Mouse (Mus musculus) erythroblast, embryonic 14.5 days (primary cell): ENCODE data around the gene Neurl2. TPM values are rescaled to one million over a fixed set of nuclear protein-coding genes. Genes with fewer than 3 reads are reported as not detected.

Experiments
- H3K27me3 ChIP-seq: 2 replicates; pipeline ENCODE4 v1.6.1; 2012; ENCODE audit warnings: inconsistent platforms; ENCODE audit not compliant: control insufficient read depth
- H3K36me3 ChIP-seq: 2 replicates; pipeline ENCODE4 v1.6.1; 2012; ENCODE audit warnings: mild to moderate bottlenecking, inconsistent platforms; ENCODE audit not compliant: control insufficient read depth
- H3K4me1 ChIP-seq: 2 replicates; pipeline ENCODE4 v1.6.1; 2012; ENCODE audit warnings: inconsistent platforms; ENCODE audit not compliant: control insufficient read depth
- H3K4me3 ChIP-seq: replicated peaks from 2 replicates; pipeline ENCODE3; 2012; ENCODE audit warnings: moderate library complexity, mild to moderate bottlenecking, inconsistent platforms
- H3K9me3 ChIP-seq: 2 replicates; pipeline ENCODE4 v1.6.1; 2012; ENCODE audit warnings: low read length, inconsistent platforms, mixed read lengths; ENCODE audit not compliant: control insufficient read depth
- GATA1 ChIP-seq: IDR thresholded peaks from 2 replicates; pipeline ENCODE4 v1.6.1; 2012; ENCODE audit warnings: low read length, inconsistent platforms, mixed read lengths
- TAL1 ChIP-seq: IDR thresholded peaks from 3 replicates; pipeline ENCODE4 v1.6.1; 2012; ENCODE audit warnings: low read length, inconsistent platforms, mixed read lengths
- polyA plus RNA-seq: library from polyadenylated mRNA; stranded (reverse); fragments of >175 nt; gene quantifications from 2 replicates; pipeline ENCODE4 v1.2.3, GENCODE M21; 2012

The Neurl2 gene
- polyA plus RNA-seq, 1 experiment = 0.10 TPM

DNA sequence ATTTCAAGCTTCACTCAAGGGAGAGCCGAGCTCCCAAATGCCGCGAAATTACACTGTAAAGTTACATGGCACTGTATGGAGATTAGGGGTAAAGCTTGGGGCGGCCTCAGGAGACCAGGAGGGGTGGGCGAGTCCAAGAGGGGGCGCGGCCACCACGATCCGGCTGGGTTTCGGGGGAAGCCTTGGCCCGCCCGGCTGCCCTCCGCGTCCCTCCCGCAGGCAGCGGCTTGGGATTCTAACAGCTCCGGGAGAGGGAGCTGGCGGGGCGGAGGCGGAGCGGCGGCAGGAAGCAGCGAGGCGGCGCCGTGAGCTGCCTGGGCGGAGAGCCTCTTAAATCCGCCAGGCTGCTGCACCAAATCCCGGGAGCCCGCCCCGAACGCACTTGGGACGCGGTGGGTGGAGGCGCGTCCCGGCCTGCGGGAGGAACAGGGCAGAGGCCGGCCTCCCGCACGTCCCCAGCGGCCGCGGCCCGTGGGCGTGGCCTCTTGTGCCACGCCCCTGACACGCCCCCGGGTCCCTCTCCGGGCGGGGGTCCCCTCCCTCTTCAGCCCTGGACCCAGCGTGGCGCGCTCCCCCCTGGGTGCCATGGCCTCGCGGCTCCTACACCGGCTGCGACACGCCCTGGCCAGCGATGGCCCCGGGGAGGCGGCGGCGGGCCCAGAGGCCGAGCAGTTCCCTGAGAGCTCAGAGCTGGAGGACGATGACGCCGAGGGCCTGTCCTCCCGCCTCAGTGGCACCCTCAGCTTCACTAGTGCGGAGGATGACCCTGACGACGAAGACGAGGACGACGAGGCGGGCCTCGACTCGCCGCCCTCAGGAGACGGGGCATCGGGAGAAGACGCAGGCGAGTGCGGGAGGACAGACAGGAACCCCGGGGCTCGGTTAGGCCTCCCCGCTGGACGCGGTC lies 47.5 kb downstream of the Neurl2 start, which contains the start of gene Snx21:
Gene Snx21, plus strand, starts transcription at position 343 of the 907 bp plus-strand sequence.
- TF ChIP-seq GATA1 (no peak), TAL1 (no peak)
- Histone ChIP-seq H3K9me3 (no peaks in the 10 kb centered on the region), H3K4me1 (peaks cover 62% of the 10 kb centered on the region), H3K4me3 (peak within 1 kb of the TSS; percentile 72), H3K36me3 (peaks cover 26% of the 10 kb centered on the region), H3K27me3 (peaks cover 60% of the 10 kb centered on the region)

DNA sequence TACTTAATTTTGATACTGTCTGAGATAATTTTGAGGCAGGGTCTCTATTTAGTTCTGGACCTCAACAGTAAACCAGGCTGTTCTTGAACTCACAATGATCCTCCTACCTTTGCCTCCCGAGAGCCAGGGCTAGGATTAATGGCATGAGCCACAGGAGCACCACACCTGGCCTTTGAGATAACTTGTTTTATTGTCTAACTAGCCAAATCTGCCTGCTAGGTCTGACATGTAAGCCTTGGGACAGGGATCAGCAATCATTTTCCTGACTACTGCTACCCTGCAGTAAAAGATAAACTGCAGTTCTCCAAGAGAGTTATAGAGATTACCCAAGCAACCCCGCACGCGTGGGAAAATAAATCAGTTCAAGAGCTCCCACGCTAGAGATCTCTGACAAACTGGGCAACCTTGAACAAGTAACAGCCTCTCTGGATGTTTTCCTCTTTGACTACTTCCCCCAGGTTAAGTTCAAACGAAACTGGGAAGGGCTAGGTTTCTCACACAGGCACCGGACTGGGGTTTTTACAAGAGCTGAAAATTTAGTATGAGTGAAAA lies 48.3 kb downstream of the Neurl2 start:
- Histone ChIP-seq H3K36me3 (peaks cover 18% of the 10 kb centered on the region), H3K27me3 (peaks cover 66% of the 10 kb centered on the region), H3K9me3 (no peaks in the 10 kb centered on the region), H3K4me1 (peaks cover 55% of the 10 kb centered on the region), H3K4me3 (peak overlapping the region; percentile 72)
- TF ChIP-seq GATA1 = no peak
- no peak for TF ChIP-seq TAL1

DNA sequence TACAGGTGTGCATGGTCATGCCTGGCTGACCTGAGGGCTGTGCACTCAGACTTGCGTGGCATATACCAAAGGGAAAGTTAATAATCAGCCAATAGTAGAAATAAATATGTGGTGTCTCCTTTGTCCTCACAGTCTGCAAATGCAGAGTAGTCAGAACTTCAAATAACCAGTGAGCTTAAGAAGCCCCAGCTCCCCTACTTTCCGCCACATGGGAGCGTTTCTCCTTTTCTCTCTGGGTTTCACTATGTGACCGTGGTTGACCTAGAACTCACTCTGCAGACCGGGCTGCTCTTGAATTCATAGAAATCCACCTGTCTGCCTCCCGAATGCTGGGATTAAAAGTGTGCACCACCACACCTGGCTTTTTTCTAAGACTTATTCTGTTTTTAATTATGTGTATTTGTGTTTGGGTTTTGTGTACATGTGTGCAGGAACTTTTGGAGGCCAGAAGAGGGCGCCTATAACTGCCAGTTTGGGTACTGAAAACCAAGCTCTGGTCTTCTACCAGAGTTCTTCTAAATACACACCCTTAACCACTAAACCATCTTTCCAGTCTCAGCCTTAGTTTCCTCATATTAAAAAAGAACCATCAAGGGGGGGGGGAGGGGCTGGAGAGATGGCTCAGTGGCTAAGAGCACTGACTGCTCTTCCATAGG lies 49.2 kb downstream of the Neurl2 start:
- H3K4me3 ChIP-seq = no peak overlapping the region
- H3K36me3 ChIP-seq = peaks cover 12% of the 10 kb centered on the region
- H3K9me3 ChIP-seq = no peaks in the 10 kb centered on the region
- TF ChIP-seq GATA1 (no peak), TAL1 (no peak)
- peaks cover 75% of the 10 kb centered on the region for H3K27me3 ChIP-seq
- peaks cover 54% of the 10 kb centered on the region for H3K4me1 ChIP-seq

GRCm38 (mm10) chr2:164781876-164782275 lies 51.4 kb downstream of the Neurl2 start:
- TF ChIP-seq GATA1 (no peak), TAL1 (no peak)
- peaks cover 93% of the 10 kb centered on the region for H3K27me3 ChIP-seq
- no peaks in the 10 kb centered on the region for H3K36me3 ChIP-seq
- H3K4me1 ChIP-seq = peaks cover 38% of the 10 kb centered on the region
- no peak overlapping the region for H3K4me3 ChIP-seq
- H3K9me3 ChIP-seq = peaks cover 4% of the 10 kb centered on the region; the same call in 1 of the 2 replicates

Other genes with a start within 250 kb of the Neurl2 start
- gene Wfdc6a, start 248.0 kb downstream of the Neurl2 start, polyA plus RNA-seq = not detected in 2 replicates
- gene Eppin, start 239.9 kb downstream of the Neurl2 start, polyA plus RNA-seq = not detected in 2 replicates
- not detected in 2 replicates for gene Wfdc6b, start 219.9 kb downstream of the Neurl2 start, polyA plus RNA-seq
- not detected in 2 replicates for gene Wfdc8, start 219.8 kb downstream of the Neurl2 start, polyA plus RNA-seq
- 0.05 TPM in 1 of 2 replicates, not detected in the other for gene Wfdc16, start 194.7 kb downstream of the Neurl2 start, polyA plus RNA-seq
- gene Wfdc10, start 177.4 kb downstream of the Neurl2 start, polyA plus RNA-seq = not detected in 2 replicates
- gene Wfdc9, start 176.9 kb downstream of the Neurl2 start, polyA plus RNA-seq = not detected in 2 replicates
- not detected in 2 replicates for gene Wfdc11, start 159.4 kb downstream of the Neurl2 start, polyA plus RNA-seq
- gene Wfdc13, start 148.3 kb downstream of the Neurl2 start, polyA plus RNA-seq = not detected in 2 replicates
- gene Spint4, start 135.0 kb downstream of the Neurl2 start, polyA plus RNA-seq = not detected in 2 replicates
- not detected in 2 replicates for gene Spint5, start 118.2 kb downstream of the Neurl2 start, polyA plus RNA-seq
- 0.04 and 0.07 TPM in 2 replicates for gene Wfdc3, start 87.5 kb downstream of the Neurl2 start, polyA plus RNA-seq
- 16.3 and 17.4 TPM in 2 replicates for gene Dnttip1, start 87.5 kb downstream of the Neurl2 start, polyA plus RNA-seq
- gene Ube2c, start 63.6 kb downstream of the Neurl2 start, polyA plus RNA-seq = 158 and 179 TPM in 2 replicates
- gene Tnnc2, start 53.5 kb downstream of the Neurl2 start, polyA plus RNA-seq = not detected in 2 replicates
- gene Snx21, start 47.6 kb downstream of the Neurl2 start, polyA plus RNA-seq = 1.5 and 2.4 TPM in 2 replicates
- gene Acot8, start 28.6 kb downstream of the Neurl2 start, polyA plus RNA-seq = 7.0 and 9.2 TPM in 2 replicates
- 0.08 and 0.10 TPM in 2 replicates for gene Zswim3, start 28.4 kb downstream of the Neurl2 start, polyA plus RNA-seq
- gene Zswim1, start 10.8 kb downstream of the Neurl2 start, polyA plus RNA-seq = 0.69 and 0.71 TPM in 2 replicates
- gene Spata25, start 4.9 kb downstream of the Neurl2 start, polyA plus RNA-seq = not detected in 2 replicates
- 6.9 and 7.3 TPM in 2 replicates for gene Ctsa, start 583 bp downstream of the Neurl2 start, polyA plus RNA-seq
- gene Pltp, start 24.3 kb upstream of the Neurl2 start, polyA plus RNA-seq = 0.32 and 0.70 TPM in 2 replicates
- gene Pcif1, start 45.8 kb upstream of the Neurl2 start, polyA plus RNA-seq = 24.3 and 28.7 TPM in 2 replicates
- 5.2 and 5.8 TPM in 2 replicates for gene Zfp335, start 78.3 kb upstream of the Neurl2 start, polyA plus RNA-seq
- gene Mmp9, start 107.3 kb upstream of the Neurl2 start, polyA plus RNA-seq = 0.04 TPM in 1 of 2 replicates, not detected in the other
- gene Slc12a5, start 127.3 kb upstream of the Neurl2 start, polyA plus RNA-seq = not detected in 2 replicates
- gene Ncoa5, start 201.4 kb upstream of the Neurl2 start, polyA plus RNA-seq = 1.7 and 1.8 TPM in 2 replicates
- 0.02 TPM in 1 of 2 replicates, not detected in the other for gene Cd40, start 222.2 kb upstream of the Neurl2 start, polyA plus RNA-seq